Mouse (Mus musculus): ENCODE results near the gene Nox4.

Nox4 gene

DNA sequence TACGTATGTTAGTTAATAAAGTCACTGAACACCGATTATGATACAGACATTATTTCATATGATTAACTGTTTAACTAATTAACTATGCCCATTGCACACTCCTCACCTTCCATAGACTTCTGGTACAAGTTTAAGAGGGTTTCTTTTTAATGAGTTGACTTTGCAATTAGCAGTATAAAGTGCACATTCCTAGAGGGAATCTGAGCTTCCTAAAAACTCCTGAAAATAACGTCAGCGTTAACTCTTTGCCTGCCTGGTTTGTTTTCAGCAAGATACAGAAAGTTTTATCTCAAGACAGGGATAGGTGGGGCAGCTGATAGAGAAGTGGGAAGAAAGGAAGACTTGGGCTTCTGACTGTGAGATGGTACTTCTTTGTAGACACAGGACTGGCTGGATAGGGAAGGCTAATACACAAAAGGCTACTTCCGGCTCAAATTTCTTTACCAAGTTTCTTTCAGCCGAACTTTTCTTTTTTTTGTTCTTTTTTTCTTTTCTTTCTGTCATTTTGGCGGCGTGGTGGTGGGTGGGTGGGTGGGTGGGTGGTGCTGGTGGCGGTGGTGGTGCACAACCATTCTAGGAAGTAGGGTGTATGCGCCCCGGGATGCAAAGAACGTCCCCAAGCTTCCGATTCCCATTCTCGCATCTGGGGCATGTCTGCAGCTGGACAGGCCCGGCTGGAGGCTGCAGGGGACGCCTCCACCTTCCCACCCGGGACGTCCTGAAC lies at the start of gene Nox4:
Nox4 (plus strand) TSS at position 241 of the 724 bp plus-strand sequence.
- DNase-seq: no peak

DNA sequence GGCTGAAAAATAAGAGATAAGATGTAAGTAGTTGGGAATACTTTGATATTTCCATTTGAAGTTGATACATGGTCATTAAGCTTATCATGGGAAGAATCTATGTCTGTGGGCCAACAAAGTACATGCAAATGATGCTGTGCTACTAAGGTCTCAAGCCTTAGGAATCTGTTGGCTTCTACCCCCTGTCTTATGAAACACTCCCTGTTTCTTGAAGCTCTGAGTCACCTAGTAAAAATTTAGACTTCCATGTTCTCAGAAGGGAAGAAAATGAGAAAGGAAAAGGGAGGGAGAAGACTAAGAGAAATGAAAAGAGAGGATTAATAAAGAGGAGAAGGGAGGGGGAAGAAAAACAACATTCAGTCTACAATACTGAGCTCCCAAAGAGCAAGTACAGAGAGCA lies 41.1 kb upstream of the Nox4 start:
- DNase-seq: no peak

DNA sequence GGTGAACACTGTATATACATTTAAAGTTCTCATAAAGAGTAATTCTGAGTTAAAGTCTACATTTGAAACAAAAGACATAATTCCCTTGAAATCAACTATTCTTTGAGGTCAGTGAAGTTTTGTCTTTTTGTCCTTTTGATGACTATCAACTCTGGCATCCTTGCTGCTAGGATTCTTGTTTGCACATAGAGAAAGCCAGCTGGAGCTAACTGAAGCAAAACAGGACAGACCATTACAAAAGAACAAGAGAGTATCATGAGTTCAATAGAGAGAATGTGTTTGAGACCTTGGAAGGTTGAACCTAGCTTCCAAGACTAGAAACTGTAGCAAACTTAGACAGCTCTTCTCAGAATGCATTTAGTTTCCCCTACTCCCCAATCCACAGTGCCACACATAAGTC lies 24.2 kb upstream of the Nox4 start:
- DNase-seq: no peak

DNA sequence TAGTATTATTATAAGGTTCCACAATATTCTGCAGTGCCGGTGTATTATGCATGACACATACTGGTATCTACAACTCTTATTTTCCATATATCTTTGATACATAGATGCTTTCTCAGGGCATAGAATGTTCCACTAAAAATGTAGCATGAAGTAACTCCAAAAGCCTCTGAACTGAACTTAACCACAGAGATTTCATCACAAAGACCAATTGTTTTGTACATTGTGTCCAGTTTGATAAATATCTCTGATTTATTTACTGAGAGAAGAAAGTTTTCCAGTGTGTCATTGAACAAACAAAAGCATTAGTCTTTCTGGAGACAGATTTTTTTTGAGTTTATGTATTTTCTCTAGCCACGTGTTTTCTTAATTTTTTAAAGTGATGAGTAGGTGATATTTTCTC lies 23.1 kb upstream of the Nox4 start:
- no peak for DNase-seq

DNA sequence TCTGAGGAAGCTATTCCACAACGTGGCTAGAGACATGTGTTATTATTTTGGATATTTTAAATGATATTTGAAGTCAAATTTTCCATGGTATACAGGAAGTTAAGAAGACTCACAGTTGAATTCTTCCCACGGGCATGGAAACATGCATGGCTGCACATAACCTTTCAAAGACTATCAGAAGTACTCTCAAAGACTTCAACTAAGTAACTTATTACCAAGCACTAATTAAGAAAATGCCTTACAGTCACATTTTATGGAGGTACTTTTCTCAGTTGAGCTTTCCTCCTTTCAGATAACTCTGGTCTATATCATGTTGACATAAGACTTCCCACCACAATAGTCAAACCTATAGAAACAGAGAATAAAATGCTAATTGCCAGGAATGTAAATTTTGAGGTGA lies 20.3 kb upstream of the Nox4 start:
- DNase-seq: no peak

DNA sequence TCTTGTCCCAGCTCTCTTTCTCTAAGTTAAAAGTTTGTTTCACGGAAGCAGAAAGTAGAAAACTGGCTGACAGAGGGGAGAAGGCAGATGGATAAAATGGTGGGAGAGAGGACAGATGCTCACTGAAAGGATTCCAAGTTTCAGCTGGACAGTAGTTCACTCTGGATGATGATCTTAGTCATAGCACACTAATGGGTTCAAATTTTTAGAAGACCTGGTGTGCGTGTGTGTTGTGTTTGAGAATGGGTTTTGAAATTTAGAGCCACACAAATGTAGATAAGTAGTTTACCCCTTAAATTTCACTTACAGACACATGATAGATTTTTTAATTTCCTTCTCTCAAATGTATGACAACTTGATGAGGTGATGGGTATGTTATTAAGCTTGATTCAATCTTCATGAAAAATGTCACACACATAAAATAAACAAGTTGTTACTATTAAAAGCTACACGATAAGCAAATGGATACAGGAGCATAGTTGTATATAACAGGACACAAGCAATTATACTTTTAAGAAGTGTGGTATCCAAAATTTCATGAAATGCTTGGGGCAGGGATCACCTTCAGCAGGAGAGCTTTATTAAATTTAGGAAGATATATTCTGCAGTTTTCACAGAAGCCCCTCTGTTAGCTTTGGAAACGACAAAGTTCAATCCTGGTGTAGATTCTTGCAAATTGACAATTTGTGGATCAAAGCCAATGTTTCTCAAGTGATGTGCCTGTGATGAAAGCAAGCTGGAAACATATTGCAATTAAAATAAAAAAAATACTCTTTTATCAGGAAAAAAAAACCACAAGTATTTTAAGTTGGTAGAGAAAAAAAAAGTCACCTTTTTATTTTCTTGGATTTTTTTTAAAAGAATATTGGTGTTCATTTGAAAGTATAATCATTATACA lies 18.6 kb upstream of the Nox4 start:
- DNase-seq: no peak

DNA sequence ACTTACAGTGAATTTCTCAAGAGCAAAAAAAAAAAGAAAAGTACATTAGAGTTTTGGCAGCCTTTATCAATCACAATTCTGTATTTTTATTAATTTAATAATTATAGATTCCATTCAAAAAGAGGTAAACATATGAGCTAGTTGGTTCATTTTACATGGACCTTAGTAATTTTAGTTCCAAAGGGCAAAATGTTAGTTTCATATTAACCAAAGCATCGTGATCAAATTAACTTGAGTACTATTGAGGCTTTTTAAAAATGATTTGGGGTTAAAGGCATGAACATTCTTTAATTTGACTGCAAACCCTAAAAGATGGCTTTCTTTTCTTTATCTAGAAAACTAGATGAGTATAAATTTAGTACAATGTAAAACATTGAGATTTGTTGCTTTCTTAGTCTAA lies 16.4 kb upstream of the Nox4 start:
- no peak for DNase-seq

DNA sequence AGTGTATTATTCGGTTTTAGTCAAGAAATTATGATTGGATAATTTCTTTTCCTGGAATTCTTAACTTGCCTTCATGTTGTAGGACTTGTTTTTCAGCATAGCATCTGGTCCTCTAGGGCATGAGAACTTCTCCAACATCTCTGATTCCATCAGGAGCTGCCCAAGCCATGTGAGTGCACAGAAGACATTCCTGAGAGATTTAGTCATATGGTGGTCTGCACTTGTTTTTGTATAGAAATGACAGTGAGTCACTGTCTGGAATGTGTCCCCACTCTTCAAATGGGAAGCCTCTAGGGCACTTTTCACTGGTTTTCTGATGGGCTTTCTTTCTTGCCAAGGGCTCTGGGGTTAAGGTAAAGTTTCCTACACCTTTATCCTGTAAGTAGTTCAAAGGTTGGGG lies 4.8 kb upstream of the Nox4 start:
- DNase-seq: no peak

DNA sequence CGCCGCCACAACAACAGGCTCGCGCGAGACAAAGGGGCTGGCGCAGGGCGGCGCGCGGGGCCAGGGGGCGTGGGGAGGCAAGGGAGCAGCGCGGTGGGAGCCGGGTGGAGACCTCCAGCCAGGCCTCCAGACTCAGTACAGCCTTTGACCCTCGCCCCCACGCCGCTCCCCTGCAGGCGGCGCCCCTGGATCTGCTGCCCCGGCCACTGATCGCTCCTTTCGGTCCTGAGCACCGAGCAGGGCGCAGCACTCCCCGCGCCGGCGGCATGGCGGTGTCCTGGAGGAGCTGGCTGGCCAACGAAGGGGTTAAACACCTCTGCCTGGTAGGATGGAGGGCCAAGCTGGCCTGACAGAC lies 661 bp downstream of the Nox4 start:
- no peak for DNase-seq

DNA sequence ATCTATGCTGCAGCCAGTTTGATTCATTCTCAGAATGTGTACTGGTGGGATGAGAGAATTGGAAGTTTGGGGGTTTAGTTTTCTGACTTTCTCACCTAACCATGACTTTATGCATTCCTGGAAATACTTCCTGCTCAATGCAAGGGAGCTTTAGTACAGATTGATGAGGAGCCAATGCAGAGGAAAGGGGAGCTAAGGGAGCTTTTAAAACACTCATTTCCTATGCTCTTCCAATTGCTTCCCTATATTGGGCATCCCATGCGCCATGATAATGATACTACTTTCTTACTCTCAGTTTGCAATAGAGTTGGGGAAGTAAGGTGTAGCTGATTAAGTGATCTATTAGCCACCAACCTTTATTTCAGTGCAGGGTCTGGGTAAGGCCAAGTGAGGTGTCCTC lies 1.0 kb downstream of the Nox4 start:
- no peak for DNase-seq

DNA sequence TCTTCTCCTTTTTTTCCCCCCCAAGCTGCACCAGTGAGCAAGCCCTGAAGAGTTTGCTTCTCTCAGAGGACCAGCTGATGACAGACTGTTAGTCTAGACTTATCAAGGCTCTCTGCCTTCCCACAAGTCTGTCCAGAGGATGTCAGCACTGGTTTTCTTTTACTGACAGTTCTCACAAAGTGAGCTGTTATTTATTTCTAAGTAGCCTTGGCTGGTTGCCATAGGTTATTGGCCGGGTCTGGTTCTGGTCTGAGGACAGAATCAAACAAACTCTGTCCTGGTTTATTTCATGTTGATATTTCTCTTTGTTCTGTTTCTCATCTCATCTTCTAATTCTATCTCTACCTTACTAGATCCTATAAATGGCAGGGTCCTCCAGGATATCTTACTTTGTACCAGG lies 2.0 kb downstream of the Nox4 start:
- no peak for DNase-seq

DNA sequence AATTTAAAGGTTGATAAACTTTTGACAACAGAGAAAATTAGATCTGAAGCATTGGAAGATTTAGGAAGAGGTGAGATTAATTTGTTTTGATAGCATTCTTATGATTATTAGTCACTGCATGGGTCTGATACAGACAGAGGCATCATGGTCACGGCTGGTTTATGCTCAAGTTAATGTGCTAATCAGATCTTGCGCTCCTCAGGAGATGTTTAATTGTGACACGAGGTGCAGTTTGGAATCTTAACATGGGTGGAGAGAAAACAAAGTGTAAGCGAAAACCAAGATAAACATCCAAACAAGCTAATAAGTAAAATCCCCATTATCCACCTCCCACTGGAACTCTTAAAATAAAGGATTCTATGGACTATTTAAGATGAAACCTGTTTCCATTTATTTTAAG lies 6.2 kb downstream of the Nox4 start:
- DNase-seq: no peak

DNA sequence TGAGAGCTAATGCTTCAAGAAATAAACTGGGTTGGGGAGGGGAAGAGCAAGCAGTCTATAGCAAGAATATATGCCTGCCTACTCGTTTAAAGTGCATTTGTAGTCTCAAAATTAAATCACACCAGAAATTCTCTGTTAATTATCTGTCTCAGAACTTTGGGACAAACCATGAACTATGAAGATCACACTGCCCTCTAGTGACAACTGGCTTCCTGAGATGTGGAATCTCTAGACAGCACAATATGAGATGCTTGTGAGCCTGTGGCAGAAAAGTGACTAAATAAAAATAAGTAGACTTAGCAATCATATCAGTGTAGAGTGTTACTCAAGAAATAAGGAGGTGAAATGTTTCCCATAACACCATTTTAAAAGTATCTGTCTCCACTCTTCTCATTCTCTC lies 31.3 kb downstream of the Nox4 start:
- no peak for DNase-seq

DNA sequence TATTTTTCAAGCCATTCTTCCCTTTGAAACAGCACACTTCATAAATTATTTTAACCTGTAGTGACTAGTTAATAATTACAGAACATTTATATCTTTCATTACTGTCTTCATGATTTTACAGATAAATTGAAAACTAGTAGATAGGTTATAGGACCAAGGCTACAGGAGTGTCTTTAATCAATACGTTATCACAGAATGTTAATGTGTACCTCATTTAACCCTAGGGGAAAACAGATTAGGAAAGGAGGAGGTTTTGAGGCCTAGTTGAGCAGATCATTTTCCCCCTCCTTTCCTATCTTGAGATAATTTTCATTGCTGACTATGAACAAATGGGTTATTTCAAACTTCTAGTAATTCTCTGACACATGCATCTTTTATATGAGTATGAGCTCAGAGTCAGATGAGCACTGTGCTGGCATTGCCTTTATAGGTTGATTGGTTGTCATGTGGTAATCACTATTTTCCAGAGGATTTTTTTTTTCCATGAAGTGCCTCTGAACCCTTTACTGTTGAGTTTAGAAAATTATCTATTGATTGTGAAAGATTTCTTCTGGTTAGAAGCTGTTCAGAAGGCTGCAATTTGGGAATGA lies 57.9 kb downstream of the Nox4 start:
- DNase-seq: no peak

DNA sequence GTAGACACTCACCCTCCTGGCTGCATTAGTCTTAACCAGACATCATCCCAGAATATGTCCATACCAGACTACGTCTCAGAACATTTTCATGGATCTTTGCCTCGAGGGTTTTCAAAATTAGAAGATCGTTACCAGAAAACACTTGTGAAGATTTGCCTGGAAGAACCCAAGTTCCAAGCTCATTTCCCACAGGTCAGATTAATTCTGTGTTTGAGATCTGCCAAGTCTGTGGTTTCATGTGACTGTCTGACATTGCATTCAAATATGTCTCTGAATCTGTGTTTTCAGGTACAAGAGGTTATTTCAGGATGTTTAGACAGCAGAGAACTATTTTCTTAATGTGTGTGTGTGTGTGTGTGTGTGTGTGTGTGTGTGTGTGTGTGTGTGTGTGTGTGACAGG lies 75.7 kb downstream of the Nox4 start:
- no peak for DNase-seq

DNA sequence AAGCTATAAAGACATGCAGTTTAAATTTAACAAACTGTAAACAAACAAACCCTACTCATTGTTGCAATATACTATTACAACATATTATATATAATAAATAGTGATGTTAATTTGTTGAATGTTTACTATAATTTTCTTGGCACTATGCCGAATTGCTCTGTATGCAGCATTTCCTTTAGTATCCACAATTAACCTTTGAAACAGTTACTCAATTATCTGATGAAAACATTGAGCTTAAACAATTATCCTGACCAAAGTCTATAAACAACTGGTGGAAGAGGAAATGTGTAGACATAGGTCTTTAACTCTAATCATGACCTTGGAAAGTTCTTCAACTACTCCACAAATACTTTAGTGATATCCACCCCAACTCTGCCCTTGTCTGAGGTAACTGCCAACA lies 76.2 kb downstream of the Nox4 start:
- no peak for DNase-seq

DNA sequence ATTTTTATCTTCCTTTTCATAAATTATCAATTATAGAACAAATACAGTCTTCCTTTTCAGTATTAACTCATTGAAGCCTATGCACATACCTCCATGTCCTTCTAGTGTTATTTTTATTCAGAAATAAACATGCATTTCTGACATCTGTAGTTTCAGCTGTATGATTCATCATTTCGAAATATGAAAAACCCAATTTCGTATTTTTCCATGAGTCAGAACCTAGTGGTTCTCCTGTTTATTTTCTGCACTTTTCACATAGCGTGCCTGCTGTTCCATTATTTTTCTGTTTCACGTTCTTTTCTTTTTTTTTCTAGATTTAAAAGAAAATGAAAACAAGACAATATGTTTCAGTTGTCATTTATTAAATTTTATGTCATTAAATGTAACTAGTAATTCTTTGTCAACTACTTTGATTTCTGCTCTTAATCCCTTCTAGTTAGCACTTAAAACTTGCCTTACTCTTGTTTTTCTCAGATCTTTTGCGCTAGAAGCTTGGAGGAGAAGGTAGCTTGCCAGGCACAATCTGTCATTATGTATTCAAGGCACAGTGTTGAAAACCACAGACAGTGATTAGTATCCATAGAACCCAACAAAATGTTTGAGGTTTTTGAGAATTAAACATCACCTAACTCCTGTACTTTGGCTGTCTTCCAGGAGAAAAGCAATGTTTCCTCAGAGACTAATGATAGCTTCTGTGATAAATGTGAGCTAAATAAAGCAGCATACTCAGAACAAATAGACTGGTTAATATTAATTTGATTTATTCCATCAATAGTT lies 85.1 kb downstream of the Nox4 start:
- no peak for DNase-seq

DNA sequence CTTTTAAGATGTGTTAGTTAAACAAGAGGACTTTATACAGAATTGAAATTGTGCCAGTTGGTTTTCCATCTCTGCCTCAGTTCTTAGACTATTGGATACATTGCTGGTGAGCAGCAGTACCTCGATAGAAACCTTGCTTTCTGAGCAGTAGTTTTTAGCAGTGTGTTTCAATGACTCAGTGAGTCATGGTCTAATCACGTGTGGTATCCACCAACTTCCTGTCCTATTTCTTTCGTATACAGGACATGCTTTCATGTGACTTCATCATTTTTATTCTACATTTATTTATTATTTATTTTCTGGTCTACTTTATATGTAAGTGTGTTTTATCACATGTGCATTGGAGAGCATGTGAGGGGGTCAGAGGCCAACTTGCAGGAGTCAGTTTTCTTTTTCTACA lies 99.7 kb downstream of the Nox4 start:
- DNase-seq: no peak

DNA sequence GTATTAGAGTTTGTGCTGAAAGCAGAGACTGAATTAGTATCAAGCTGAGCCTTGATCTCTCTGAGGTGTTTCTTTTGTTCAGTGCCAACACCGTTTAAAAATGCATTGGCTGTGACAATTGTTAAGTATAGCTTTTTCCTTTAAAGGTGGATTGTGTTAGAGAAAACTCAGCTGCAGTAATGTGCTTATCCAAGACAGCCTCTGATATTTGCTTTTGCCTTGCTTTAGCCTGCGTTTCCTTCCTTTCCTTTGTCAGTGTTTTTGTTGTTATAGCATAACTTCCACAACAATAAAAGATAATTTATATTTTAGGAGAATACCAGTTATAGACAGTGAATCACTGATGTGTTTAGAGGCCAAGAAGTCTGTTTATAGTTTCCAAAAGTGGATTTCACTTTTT lies 106.9 kb downstream of the Nox4 start:
- DNase-seq: no peak

DNA sequence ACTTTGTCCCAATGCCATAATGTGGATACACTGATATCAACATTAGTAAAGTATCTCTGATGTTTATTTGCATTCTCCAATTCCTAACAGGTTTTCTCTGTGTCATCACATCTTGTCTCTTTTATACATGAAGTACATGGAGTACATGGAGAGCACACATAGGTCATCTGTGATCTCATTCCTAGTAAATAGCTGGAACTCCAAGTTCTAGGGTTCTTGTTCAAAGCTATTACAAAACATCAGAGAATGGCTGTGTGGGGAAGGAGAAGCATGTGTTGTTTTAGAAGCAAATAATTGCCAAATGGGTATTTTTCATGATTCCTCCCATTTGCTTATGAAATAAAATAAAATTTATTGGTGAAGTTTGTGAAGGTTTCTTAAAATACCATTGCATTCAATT lies 121.9 kb downstream of the Nox4 start:
- no peak for DNase-seq

DNA sequence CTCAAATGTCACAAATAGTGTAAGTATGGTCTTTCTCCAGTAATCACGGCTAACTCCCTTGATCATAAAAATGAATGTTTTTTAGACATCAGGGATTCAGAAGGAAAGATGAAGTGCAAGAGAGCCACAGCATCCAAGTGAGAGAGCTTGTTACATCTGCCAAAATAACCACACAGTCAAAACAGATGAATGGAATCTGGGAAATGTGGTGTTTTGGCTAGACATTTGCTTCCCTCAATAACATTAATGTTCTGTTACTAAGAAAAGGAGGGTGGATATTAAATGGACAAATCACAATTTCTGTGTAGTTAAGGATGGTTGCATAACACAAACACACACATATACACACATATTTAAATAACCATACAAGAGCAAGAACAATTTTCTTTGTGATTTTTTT lies 123.2 kb downstream of the Nox4 start:
- DNase-seq: no peak

DNA sequence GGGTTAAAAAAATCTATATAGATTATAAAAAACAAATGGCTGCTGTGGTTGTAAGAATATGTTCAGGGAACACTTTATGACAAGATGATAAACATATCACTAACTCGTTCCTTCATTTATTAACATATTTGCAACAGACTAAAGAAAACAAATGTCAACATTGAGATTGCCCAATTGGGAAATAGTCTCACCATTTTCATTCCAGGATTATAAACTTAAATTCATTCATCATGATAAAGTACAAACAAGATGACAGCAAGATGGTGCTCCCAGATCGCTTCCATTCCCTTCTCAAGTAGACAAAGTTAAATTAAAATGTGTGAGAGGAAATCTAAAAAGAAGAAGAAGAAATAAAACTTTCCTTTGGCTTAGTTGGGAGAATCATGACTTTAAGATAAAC lies 124.9 kb downstream of the Nox4 start:
- DNase-seq: no peak

DNA sequence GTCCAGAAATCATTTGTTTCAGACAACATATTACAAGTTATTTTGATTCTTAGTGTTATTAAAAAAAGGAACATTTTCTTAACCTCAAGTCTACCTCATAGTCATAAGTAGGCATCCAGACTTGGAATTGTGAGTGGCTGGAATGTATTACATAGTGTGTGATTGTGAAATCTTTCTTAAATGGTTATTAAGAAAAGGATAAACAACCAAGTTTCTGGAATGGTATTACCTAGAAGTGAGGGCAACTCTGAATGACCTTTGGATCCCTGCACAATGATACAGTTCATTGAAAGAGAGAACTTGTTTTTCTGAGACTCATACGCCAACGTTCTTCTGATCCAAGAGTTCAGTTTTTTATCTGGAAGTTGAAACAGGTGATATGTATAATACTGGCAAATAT lies 125.4 kb downstream of the Nox4 start:
- DNase-seq: no peak

Measured in thymus, adult 18-20 months (tissue).